In the genomic region with DNA sequence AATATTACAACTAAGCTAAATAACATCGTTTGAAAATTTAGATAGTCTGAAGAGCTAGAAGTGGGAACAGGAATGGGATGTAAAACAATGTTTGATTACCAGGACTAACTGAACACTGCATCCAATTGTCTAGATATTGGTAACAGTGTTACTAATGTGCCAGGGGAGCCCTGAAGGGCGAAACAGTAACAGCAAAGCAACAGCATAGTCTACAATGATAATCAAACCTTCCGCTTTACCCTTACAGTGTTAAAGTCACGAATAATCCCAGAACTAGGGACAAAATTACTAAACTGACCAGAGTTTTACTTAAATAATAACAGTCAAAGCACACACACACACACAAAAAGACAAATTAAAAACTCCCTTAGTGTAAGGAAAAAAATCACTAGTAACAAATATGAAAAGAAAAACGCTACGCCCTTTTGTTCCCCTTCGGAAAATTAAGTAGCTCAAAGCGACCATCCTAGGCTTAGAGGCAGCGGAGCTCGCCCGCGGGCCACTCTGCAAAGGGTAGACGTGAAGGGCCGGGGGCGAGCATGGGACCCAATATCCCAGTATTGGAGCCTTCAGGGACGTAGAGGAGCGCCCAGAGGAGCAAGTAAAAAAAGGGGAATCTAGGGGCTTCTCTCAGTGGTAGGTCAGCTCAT, we compare ENCODE assay signal across 14 mouse cellular contexts. TPM values are rescaled to one million over a fixed set of nuclear protein-coding genes. Genes with fewer than 3 reads are reported as not detected.
DNase-seq lines count a peak whose midpoint lies in the region; ATAC-seq and TF ChIP-seq lines count a peak whose summit lies in the region.
"Had no signal": no experiment of that assay in that cellular context is flagged by ENCODE, and none has a peak within 500 bp of the region (broad histone marks: within the 10 kb centered on the region; RNA-seq: fewer than 3 reads in every experiment).

No protein-coding gene starts in this region.

- DNase-seq in heart, postnatal 0 days (ENCODE audit: low spot score): no peak
- DNase-seq in heart, postnatal 14 days: no peak
- peak; percentile 95 for DNase-seq in midbrain, embryonic 11.5 days (ENCODE audit: low spot score, missing footprints)
- DNase-seq in retina, postnatal 1 day: peak; percentile 49
- DNase-seq in right cerebral cortex, postnatal 10 days (ENCODE audit: low spot score in 2 of 2): no peak
- DNase-seq in right cerebral cortex, postnatal 4 days: no peak
- DNase-seq: kidney, postnatal 25 days; thymus, adult 2 months had no signal

- intact Hi-C loops in heart, postnatal 14 days (cut with DNase I): no loop called here

- no peak overlapping the region for H3K9ac ChIP-seq in heart, postnatal 0 days (replicated peaks; ENCODE audit: low read depth, low read length)
- no peak overlapping the region for H3K9ac ChIP-seq in midbrain, embryonic 11.5 days (ENCODE audit: low read length)
- H3K9ac ChIP-seq in midbrain, embryonic 16.5 days (ENCODE audit: low read depth, low read length): no peak overlapping the region
- no peak overlapping the region for H3K9ac ChIP-seq in embryonic facial prominence, embryonic 15.5 days

- WGBS in heart, postnatal 0 days: 7% methylated on average over 17 of the region's 17 CpGs
- 2% methylated on average over 17 of the region's 17 CpGs for WGBS in midbrain, embryonic 11.5 days
- WGBS in midbrain, embryonic 16.5 days: under 1% methylated on average over 17 of the region's 17 CpGs
- WGBS in embryonic facial prominence, embryonic 15.5 days: 4% methylated on average over 17 of the region's 17 CpGs

- no peaks in the 10 kb centered on the region for H3K9me3 ChIP-seq in heart, postnatal 0 days (replicated peaks; ENCODE audit: control insufficient read depth, low read length)
- H3K9me3 ChIP-seq in midbrain, embryonic 11.5 days (ENCODE audit: control insufficient read depth, low read length): no peaks in the 10 kb centered on the region
- H3K9me3 ChIP-seq in midbrain, embryonic 16.5 days (replicated peaks; ENCODE audit: control insufficient read depth, low read length, poor library complexity, severe bottlenecking): no peaks in the 10 kb centered on the region
- no peaks in the 10 kb centered on the region for H3K9me3 ChIP-seq in embryonic facial prominence, embryonic 15.5 days (replicated peaks)

- peak overlapping the region; percentile 15; the same call in 1 of the 2 replicates for H3K4me2 ChIP-seq in heart, postnatal 0 days (ENCODE audit: low read depth, low read length)
- no peak overlapping the region for H3K4me2 ChIP-seq in midbrain, embryonic 11.5 days
- no peak overlapping the region for H3K4me2 ChIP-seq in midbrain, embryonic 16.5 days (ENCODE audit: low read length)
- H3K4me2 ChIP-seq in embryonic facial prominence, embryonic 15.5 days (replicated peaks): no peak overlapping the region

- no peak for TF ChIP-seq CTCF in heart, postnatal 0 days (IDR thresholded peaks at IDR 0.05; ENCODE audit: low read depth)

- H3K4me3 ChIP-seq in heart, postnatal 0 days (ENCODE audit: low read depth, low read length): peak overlapping the region; percentile 16
- H3K4me3 ChIP-seq in midbrain, embryonic 11.5 days (ENCODE audit: low read depth, low read length): no peak overlapping the region
- H3K4me3 ChIP-seq in midbrain, embryonic 16.5 days (ENCODE audit: low read depth, low read length): no peak overlapping the region
- H3K4me3 ChIP-seq in embryonic facial prominence, embryonic 15.5 days (replicated peaks): 0 out of 2 replicates have a peak overlapping the region, but pooled peaks have one; percentile 3
- H3K4me3 ChIP-seq: left cerebral cortex, adult 2 months had no signal

- no peak for TF ChIP-seq EP300 in heart, postnatal 0 days (IDR thresholded peaks at IDR 0.05; ENCODE audit: low read depth)

- no peaks in the 10 kb centered on the region for H3K36me3 ChIP-seq in heart, postnatal 0 days (replicated peaks; ENCODE audit: control insufficient read depth, insufficient read depth, low read length)
- H3K36me3 ChIP-seq in midbrain, embryonic 11.5 days (ENCODE audit: control insufficient read depth, insufficient read depth, low read length): no peaks in the 10 kb centered on the region
- H3K36me3 ChIP-seq in midbrain, embryonic 16.5 days (ENCODE audit: control insufficient read depth, insufficient read depth, low read length): no peaks in the 10 kb centered on the region
- H3K36me3 ChIP-seq in embryonic facial prominence, embryonic 15.5 days: no peaks in the 10 kb centered on the region

- no peak for ATAC-seq in heart, postnatal 0 days (ENCODE audit: insufficient read depth, low read depth)
- no peak for ATAC-seq in midbrain, embryonic 11.5 days (ENCODE audit: low FRiP score)
- ATAC-seq in midbrain, embryonic 16.5 days: no peak
- ATAC-seq in embryonic facial prominence, embryonic 15.5 days (ENCODE audit: insufficient number of reproducible peaks, low FRiP score, low TSS enrichment, low read depth): no peak

- no peaks in the 10 kb centered on the region for H3K4me1 ChIP-seq in heart, postnatal 0 days (ENCODE audit: control insufficient read depth, insufficient read depth)
- peaks cover 15% of the 10 kb centered on the region for H3K4me1 ChIP-seq in midbrain, embryonic 11.5 days (ENCODE audit: control insufficient read depth, insufficient read depth, low read length)
- H3K4me1 ChIP-seq in midbrain, embryonic 16.5 days (ENCODE audit: control insufficient read depth, insufficient read depth, low read length): no peaks in the 10 kb centered on the region
- H3K4me1 ChIP-seq in embryonic facial prominence, embryonic 15.5 days: peaks cover 26% of the 10 kb centered on the region

- H3K27ac ChIP-seq in heart, postnatal 0 days (ENCODE audit: low read depth): no peak overlapping the region
- H3K27ac ChIP-seq in midbrain, embryonic 11.5 days (ENCODE audit: low read depth, low read length): no peak overlapping the region
- H3K27ac ChIP-seq in midbrain, embryonic 16.5 days (ENCODE audit: low read length): no peak overlapping the region
- no peak overlapping the region for H3K27ac ChIP-seq in embryonic facial prominence, embryonic 15.5 days (replicated peaks)
- H3K27ac ChIP-seq: left cerebral cortex, adult 2 months had no signal

- peaks cover 93% of the 10 kb centered on the region for H3K27me3 ChIP-seq in heart, postnatal 0 days (ENCODE audit: control insufficient read depth, insufficient read depth, low read length)
- peaks cover 82% of the 10 kb centered on the region for H3K27me3 ChIP-seq in midbrain, embryonic 11.5 days (ENCODE audit: control insufficient read depth, insufficient read depth, low read length)
- H3K27me3 ChIP-seq in midbrain, embryonic 16.5 days (ENCODE audit: control insufficient read depth, insufficient read depth, low read depth, low read length): peaks cover 63% of the 10 kb centered on the region
- peaks cover 82% of the 10 kb centered on the region for H3K27me3 ChIP-seq in embryonic facial prominence, embryonic 15.5 days

RNA-seq across cellular contexts. Expression of a gene that starts 1.7 kb away (rescaled TPM):
- total RNA-seq in heart, postnatal 0 days (2014; rRNA removed; ENCODE audit: low replicate concordance): not detected in 2 replicates
- 0.05 and 0.07 TPM in 2 replicates for polyA plus RNA-seq in heart, postnatal 0 days (2015; fragmentation: Nextera tagmentation; extraction: Ambion mirVana)
- total RNA-seq in heart, postnatal 14 days (2021): under 1 TPM in 1 of 2 experiments, not detected in 1; 0.14 TPM
- 0.04 and 0.19 TPM in 2 replicates for polyA plus RNA-seq in midbrain, embryonic 11.5 days (2014; fragmentation: Nextera tagmentation; extraction: Ambion mirVana)
- polyA plus RNA-seq in midbrain, embryonic 16.5 days (2015; fragmentation: Nextera tagmentation; extraction: Ambion mirVana): 0.17 and 0.43 TPM in 2 replicates
- polyA plus RNA-seq in embryonic facial prominence, embryonic 15.5 days (2015; fragmentation: Nextera tagmentation; extraction: Ambion mirVana): 1.8 and 2.1 TPM in 2 replicates
- total RNA-seq: common myeloid progenitor, adult 5-6 weeks; megakaryocyte progenitor cell, adult 5-6 weeks had no signal

RNA-seq across cellular contexts. Expression of a gene that starts 37.8 kb away (rescaled TPM):
- total RNA-seq in heart, postnatal 0 days (2014; rRNA removed; ENCODE audit: low replicate concordance): not detected in 2 replicates
- not detected in 2 replicates for polyA plus RNA-seq in heart, postnatal 0 days (2015; fragmentation: Nextera tagmentation; extraction: Ambion mirVana)
- total RNA-seq in heart, postnatal 14 days (2021): not detected
- polyA plus RNA-seq in midbrain, embryonic 11.5 days (2014; fragmentation: Nextera tagmentation; extraction: Ambion mirVana): not detected in 2 replicates
- polyA plus RNA-seq in midbrain, embryonic 16.5 days (2015; fragmentation: Nextera tagmentation; extraction: Ambion mirVana): not detected in 2 replicates
- polyA plus RNA-seq in embryonic facial prominence, embryonic 15.5 days (2015; fragmentation: Nextera tagmentation; extraction: Ambion mirVana): 0.31 TPM in 1 of 2 replicates, not detected in the other
- total RNA-seq: common myeloid progenitor, adult 5-6 weeks; heart, postnatal 10 days; left cerebral cortex, adult 2 months; megakaryocyte progenitor cell, adult 5-6 weeks had no signal
- polyA plus RNA-seq: thymus, adult 2 months had no signal

RNA-seq across cellular contexts. Expression of a gene that starts 55.6 kb away (rescaled TPM):
- total RNA-seq in heart, postnatal 0 days (2014; rRNA removed; ENCODE audit: low replicate concordance): 8.5 and 12.0 TPM in 2 replicates
- polyA plus RNA-seq in heart, postnatal 0 days (2015; fragmentation: Nextera tagmentation; extraction: Ambion mirVana): 1.3 TPM in 2 replicates
- 10 to 100 TPM; 11.8 to 14.5 TPM for total RNA-seq in heart, postnatal 14 days (2021)
- 0.32 and 0.79 TPM in 2 replicates for polyA plus RNA-seq in midbrain, embryonic 11.5 days (2014; fragmentation: Nextera tagmentation; extraction: Ambion mirVana)
- 0.39 and 0.57 TPM in 2 replicates for polyA plus RNA-seq in midbrain, embryonic 16.5 days (2015; fragmentation: Nextera tagmentation; extraction: Ambion mirVana)
- 8.0 and 8.1 TPM in 2 replicates for polyA plus RNA-seq in embryonic facial prominence, embryonic 15.5 days (2015; fragmentation: Nextera tagmentation; extraction: Ambion mirVana)
- total RNA-seq: megakaryocyte progenitor cell, adult 5-6 weeks had no signal

Comparison
In these comparisons a context has a peak if more than half of its experiments do, and no peak if none do; other contexts are left out.
1. DNase-seq: peak in midbrain, embryonic 11.5 days (single experiment) and retina, postnatal 1 day (single experiment); none in heart, postnatal 0 days (single experiment), heart, postnatal 14 days (0 of 2), right cerebral cortex, postnatal 10 days (0 of 2) and right cerebral cortex, postnatal 4 days (single experiment).
2. H3K4me3 ChIP-seq: peak in heart, postnatal 0 days (single experiment) and embryonic facial prominence, embryonic 15.5 days (single experiment); none in midbrain, embryonic 11.5 days (single experiment) and midbrain, embryonic 16.5 days (single experiment).